Mouse (Mus musculus) G1E (cell line): Measurements from ENCODE around the gene Rassf4. TPM values are rescaled to one million over a fixed set of nuclear protein-coding genes. Genes with fewer than 3 reads are reported as not detected.

ENCODE experiments used
- ATAC-seq: 2 replicates; pipeline ENCODE4 v1.8.0; 2016; ENCODE audit warnings: mild to moderate bottlenecking; ENCODE audit not compliant: insufficient number of reproducible peaks, poor library complexity, low FRiP score, severe bottlenecking; ENCODE audit errors: extremely low read depth
- DNase-seq: peaks from one replicate; pipeline ENCODE4 v3.0.0; 2012; ENCODE audit warnings: low spot score
- H3K27me3 ChIP-seq: 2 replicates; pipeline ENCODE4 v1.6.1; 2012; ENCODE audit warnings: mild to moderate bottlenecking, low read length, inconsistent platforms; ENCODE audit not compliant: insufficient read depth
- H3K36me3 ChIP-seq: replicated peaks from 2 replicates; pipeline ENCODE3; 2012; ENCODE audit warnings: mild to moderate bottlenecking, inconsistent platforms
- H3K4me1 ChIP-seq: 2 replicates; pipeline ENCODE4 v1.6.1; 2012; ENCODE audit warnings: low read depth, low read length, inconsistent platforms, mixed read lengths; ENCODE audit not compliant: insufficient read depth
- H3K4me3 ChIP-seq: 2 replicates; pipeline ENCODE4 v1.5.1; 2012; ENCODE audit warnings: low read depth, mild to moderate bottlenecking, inconsistent platforms, low read length, moderate library complexity, mixed read lengths
- H3K9me3 ChIP-seq: replicated peaks from 2 replicates; pipeline ENCODE4 v1.6.1; 2012; ENCODE audit warnings: inconsistent platforms
- CTCF ChIP-seq: IDR thresholded peaks from 2 replicates; pipeline ENCODE4 v1.5.1; 2012; ENCODE audit warnings: low read depth, low read length, inconsistent platforms, mixed read lengths
- GATA1 ChIP-seq: IDR thresholded peaks from 2 replicates; pipeline ENCODE4 v1.6.1; 2012; ENCODE audit warnings: borderline replicate concordance, low read length, inconsistent platforms, mixed read lengths
- GATA2 ChIP-seq: IDR thresholded peaks from 2 replicates; pipeline ENCODE4 v1.6.1; 2012; ENCODE audit warnings: low read depth, low read length, inconsistent platforms, borderline replicate concordance
- POLR2AphosphoS5 ChIP-seq: IDR thresholded peaks from 2 replicates; pipeline ENCODE4 v1.6.1; 2012; ENCODE audit warnings: low read depth, low read length, inconsistent platforms; ENCODE audit not compliant: insufficient replicate concordance
- TAL1 ChIP-seq: conservative IDR thresholded peaks from 2 replicates; pipeline ENCODE4 v1.6.1; 2012; ENCODE audit warnings: low read depth, low read length, inconsistent platforms, mixed read lengths
- polyA plus RNA-seq: library from polyadenylated mRNA; stranded (reverse); fragments of >175 nt; gene quantifications from 2 replicates; pipeline ENCODE4 v1.2.3, GENCODE M21; 2012
- total RNA-seq, 2 experiments: library from RNA; stranded (forward) in 1 of 2; stranded (reverse) in 1 of 2; fragments of 200-1000 nt in 1 of 2; fragments of >200 nt in 1 of 2; fragmentation: Nextera tagmentation in 1 of 2; gene quantifications; 2 replicates each; pipeline ENCODE4 v1.2.3; 2014 to 2017

The Rassf4 gene
- total and polyA plus RNA-seq, 3 experiments: 0.16 TPM; not detected in 2

DNA sequence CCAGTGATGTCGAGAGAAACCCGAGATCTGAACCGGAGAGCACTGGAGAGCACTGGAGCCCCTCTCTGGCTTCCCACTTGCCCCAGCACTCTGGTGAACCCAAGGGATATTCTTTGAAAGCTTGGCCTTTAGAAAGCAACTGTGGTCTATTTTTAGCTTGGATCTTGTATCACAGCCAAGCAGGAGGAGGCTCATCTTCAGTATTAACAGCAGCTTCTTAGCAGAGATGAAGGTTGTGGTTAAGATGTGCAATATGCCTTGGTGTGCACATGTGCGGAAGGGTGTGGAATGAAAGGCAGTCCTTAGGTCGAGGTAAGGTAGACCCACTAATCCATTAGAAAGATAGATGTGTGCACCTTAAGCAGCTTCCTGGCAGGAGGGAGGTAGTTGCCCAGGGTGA, 40.8 kb upstream of the Rassf4 start:
- Histone ChIP-seq H3K4me3 (no peak overlapping the region), H3K9me3 (peaks cover 64% of the 10 kb centered on the region), H3K36me3 (no peaks in the 10 kb centered on the region), H3K4me1 (no peaks in the 10 kb centered on the region), H3K27me3 (no peaks in the 10 kb centered on the region)
- TF ChIP-seq GATA2: no peak
- DNase-seq (no peak), ATAC-seq (no peak)

DNA sequence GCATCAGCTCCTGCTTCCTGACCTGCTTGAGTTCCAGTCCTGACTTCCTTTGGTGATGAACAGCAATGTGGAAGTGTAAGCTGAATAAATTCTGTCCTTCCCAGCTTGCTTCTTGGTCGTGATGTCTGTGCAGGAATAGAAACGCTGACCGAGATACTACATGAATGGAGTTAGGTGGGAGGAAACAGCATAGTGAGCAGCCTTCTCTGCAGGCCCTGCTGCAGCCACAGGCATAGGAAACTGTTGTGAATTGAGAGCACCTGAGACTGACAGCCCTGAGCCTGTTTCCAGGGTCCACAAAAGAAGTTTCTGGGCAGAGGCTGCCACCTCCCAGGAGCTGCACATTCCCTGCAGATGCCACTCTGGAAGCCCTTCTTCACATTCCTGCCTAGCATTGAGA, 40.2 kb upstream of the Rassf4 start:
- no peaks in the 10 kb centered on the region for H3K27me3 ChIP-seq
- DNase-seq (no peak), ATAC-seq (no peak)
- H3K4me1 ChIP-seq: no peaks in the 10 kb centered on the region
- no peaks in the 10 kb centered on the region for H3K36me3 ChIP-seq
- no peak overlapping the region for H3K4me3 ChIP-seq
- H3K9me3 ChIP-seq: peaks cover 61% of the 10 kb centered on the region
- TF ChIP-seq TAL1: no peak
- TF ChIP-seq CTCF: no peak
- TF ChIP-seq GATA2: no peak
- no peak for TF ChIP-seq POLR2AphosphoS5

DNA sequence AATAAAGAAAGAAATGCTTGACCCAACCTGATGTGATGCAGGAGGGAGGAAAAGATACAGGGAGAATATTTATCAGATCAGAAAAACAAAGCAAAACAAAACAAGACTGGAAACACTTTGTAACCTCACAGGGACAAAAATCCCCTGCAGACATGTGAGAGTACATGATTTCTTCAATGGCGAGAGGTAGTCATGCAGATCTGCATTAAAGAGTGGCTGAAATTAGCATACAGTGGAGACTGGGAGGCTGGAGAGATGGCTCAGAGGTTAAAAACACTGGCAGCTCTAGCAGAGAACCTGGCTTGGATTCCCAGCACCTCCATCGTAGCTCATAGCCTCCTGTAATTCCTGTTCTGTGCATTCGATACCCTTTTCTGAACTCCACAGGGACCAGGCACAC, 38.8 kb upstream of the Rassf4 start:
- no peak for TF ChIP-seq GATA2
- no peak for TF ChIP-seq TAL1
- no peak for TF ChIP-seq POLR2AphosphoS5
- no peak for TF ChIP-seq CTCF
- no peak for TF ChIP-seq GATA1

DNA sequence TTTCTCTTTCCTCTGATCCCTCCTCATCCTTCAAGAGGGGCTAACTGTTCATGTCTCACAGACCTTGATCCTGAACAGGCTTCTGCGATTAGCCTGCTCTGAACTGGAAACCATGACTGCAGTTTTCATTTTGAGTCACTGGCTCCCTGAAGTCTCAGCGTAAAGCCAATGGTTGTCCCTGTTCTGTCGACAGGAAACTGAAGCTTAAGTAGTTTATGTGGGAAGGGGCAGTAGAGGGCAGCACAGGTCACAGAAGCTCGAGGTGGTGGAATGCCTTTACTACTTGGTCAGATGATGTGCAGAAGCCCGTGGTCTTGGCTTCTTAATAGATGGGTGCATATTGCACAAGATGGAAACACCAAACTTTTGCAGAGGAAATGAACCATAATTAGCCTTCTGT, 38.3 kb upstream of the Rassf4 start:
- DNase-seq (no peak), ATAC-seq (no peak)

More for the DNA sequence above, 38.8 kb upstream of the Rassf4 start:
- no peaks in the 10 kb centered on the region for H3K36me3 ChIP-seq
- no peaks in the 10 kb centered on the region for H3K4me1 ChIP-seq
- ATAC-seq (no peak), DNase-seq (no peak)
- H3K9me3 ChIP-seq: peaks cover 48% of the 10 kb centered on the region
- H3K4me3 ChIP-seq: no peak overlapping the region
- no peaks in the 10 kb centered on the region for H3K27me3 ChIP-seq

DNA sequence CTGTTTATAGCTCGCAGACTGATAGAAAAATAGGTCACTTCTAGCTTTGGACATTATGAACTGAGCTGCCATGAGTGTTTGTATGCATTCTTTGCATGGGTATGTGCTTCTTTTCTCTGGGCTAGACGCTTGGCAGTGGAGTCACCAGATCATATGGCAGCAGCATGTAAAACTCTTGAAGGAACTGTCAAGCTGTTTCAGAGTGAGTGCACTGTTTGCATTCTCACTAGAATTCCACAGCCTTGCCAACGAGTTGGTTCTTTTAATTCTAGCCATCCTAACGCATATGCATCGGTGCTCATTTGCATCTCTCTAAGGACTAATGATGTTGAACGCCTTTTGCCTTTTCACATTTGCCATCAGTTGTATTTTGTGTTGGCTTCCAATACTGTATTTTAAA, 30.6 kb upstream of the Rassf4 start:
- TF ChIP-seq GATA2: no peak
- TF ChIP-seq POLR2AphosphoS5: no peak
- TF ChIP-seq CTCF: no peak
- no peak for TF ChIP-seq GATA1
- no peak for TF ChIP-seq TAL1
- H3K4me3 ChIP-seq: no peak overlapping the region
- H3K9me3 ChIP-seq: peaks cover 26% of the 10 kb centered on the region
- no peaks in the 10 kb centered on the region for H3K4me1 ChIP-seq
- DNase-seq (no peak), ATAC-seq (no peak)
- H3K36me3 ChIP-seq: no peaks in the 10 kb centered on the region
- no peaks in the 10 kb centered on the region for H3K27me3 ChIP-seq

More for the DNA sequence above, 38.3 kb upstream of the Rassf4 start:
- H3K27me3 ChIP-seq: no peaks in the 10 kb centered on the region
- peaks cover 43% of the 10 kb centered on the region for H3K9me3 ChIP-seq
- no peak for TF ChIP-seq GATA2
- no peak for TF ChIP-seq CTCF
- TF ChIP-seq TAL1: no peak
- no peak for TF ChIP-seq POLR2AphosphoS5
- no peak for TF ChIP-seq GATA1
- H3K4me1 ChIP-seq: no peaks in the 10 kb centered on the region
- H3K4me3 ChIP-seq: no peak overlapping the region
- no peaks in the 10 kb centered on the region for H3K36me3 ChIP-seq

DNA sequence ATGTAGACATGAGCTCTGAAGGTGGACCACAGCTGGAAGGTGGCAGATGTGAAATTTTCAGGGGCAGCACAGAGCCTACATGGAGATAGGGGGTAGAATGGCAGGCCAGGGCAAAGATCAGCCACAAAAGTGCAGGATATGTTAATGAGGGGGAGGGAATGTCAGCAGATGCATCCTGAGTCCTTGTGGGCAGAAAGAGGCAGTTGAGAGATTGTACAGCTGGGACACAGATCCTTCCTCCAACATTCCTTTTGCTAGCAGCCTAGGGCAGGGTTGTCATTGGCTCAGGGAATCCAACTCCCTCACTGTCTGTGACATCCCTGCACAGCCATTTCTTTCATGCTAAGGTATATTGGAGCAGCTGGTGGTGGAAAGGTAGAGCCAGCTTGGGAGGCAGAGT, 27.1 kb upstream of the Rassf4 start:
- Histone ChIP-seq H3K27me3 (no peaks in the 10 kb centered on the region), H3K4me1 (no peaks in the 10 kb centered on the region), H3K36me3 (no peaks in the 10 kb centered on the region), H3K9me3 (peaks cover 55% of the 10 kb centered on the region), H3K4me3 (no peak overlapping the region)
- no peak for DNase-seq
- no peak for ATAC-seq
- no peak for TF ChIP-seq GATA1
- TF ChIP-seq CTCF: no peak
- TF ChIP-seq GATA2: no peak
- TF ChIP-seq POLR2AphosphoS5: no peak
- TF ChIP-seq TAL1: no peak

DNA sequence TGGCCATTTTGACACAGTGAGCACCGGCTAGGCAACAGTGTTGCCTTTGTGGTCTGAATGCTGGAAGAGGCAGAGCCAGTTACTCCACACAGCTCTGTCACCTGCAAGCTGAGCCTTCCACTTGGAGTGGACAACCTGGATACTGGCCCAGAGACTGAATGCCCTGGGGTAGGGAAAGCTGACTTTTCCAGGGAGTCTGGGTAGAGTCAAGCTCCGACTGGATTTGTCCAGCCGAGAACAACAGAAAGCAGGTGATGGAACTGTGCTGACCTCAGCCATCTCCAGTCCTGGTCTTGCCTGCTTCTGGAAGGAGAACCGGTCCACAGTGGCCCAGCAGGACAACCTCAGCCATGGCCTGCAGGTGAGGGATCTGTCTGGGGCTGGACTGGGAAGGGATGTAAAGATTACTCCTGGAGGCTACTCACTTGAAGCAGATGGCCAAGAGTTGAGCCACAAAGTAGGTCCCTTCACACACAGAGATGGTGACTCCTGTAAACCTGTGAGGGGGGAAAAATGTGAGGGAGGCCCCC, 24.2 kb upstream of the Rassf4 start:
- Histone ChIP-seq H3K4me1 (no peaks in the 10 kb centered on the region), H3K4me3 (no peak overlapping the region), H3K9me3 (peaks cover 71% of the 10 kb centered on the region), H3K36me3 (no peaks in the 10 kb centered on the region), H3K27me3 (no peaks in the 10 kb centered on the region)
- TF ChIP-seq GATA2 (no peak), CTCF (no peak), GATA1 (no peak)
- ATAC-seq (no peak), DNase-seq (no peak)
